Mouse (Mus musculus) brain, embryonic 14.5 days (tissue): Measurements from ENCODE around the gene Tmem246.

Experiments
- CTCF ChIP-seq: fragments of 200-500 bp; IDR thresholded peaks from 2 replicates; pipeline ENCODE4 v1.5.1; 2012; ENCODE audit warnings: inconsistent platforms, mild to moderate bottlenecking, moderate library complexity, borderline replicate concordance; ENCODE audit not compliant: insufficient read depth, insufficient read length; ENCODE audit errors: extremely low read depth
- POLR2A ChIP-seq: fragments of 200-500 bp; IDR thresholded peaks from 2 replicates; pipeline ENCODE4 v1.6.1; 2012; ENCODE audit warnings: mild to moderate bottlenecking, inconsistent platforms, borderline replicate concordance; ENCODE audit not compliant: poor library complexity, insufficient read depth, insufficient read length, severe bottlenecking; ENCODE audit errors: extremely low read depth

- TF ChIP-seq POLR2A (no peak), CTCF (no peak)
Observed at GRCm38 (mm10) chr4:49622272-49622671, 24.6 kb upstream of the Tmem246 start.
